Mouse (Mus musculus) embryo, embryonic 11.5 days (tissue): ENCODE results near the gene Glp2r.

ENCODE experiments used
- DNase-seq: peaks from one replicate; pipeline ENCODE4 v3.0.0-alpha.2; 2012; ENCODE audit warnings: low read depth, low spot score

Glp2r gene

GRCm38 (mm10) chr11:67771053-67771452 lies at the start of gene Glp2r:
TSS of gene Glp2r (minus strand) at chr11:67771153.
- no peak for DNase-seq

GRCm38 (mm10) chr11:67820221-67820620 lies 49.3 kb upstream of the Glp2r start:
- peak; percentile 42 for DNase-seq

GRCm38 (mm10) chr11:67819604-67820003 lies 48.7 kb upstream of the Glp2r start:
- peak; percentile 36 for DNase-seq

- DNase-seq, result no peak
Observed at GRCm38 (mm10) chr11:67811535-67811934, 40.6 kb upstream of the Glp2r start.

- DNase-seq, result no peak
Observed at GRCm38 (mm10) chr11:67808051-67808450, 37.1 kb upstream of the Glp2r start.

GRCm38 (mm10) chr11:67806832-67807597 lies 36.1 kb upstream of the Glp2r start:
- no peak for DNase-seq

- no peak for DNase-seq
Observed at GRCm38 (mm10) chr11:67805538-67805937, 34.6 kb upstream of the Glp2r start.

- DNase-seq, result no peak
Observed at GRCm38 (mm10) chr11:67801169-67801568, 30.2 kb upstream of the Glp2r start.

GRCm38 (mm10) chr11:67800130-67800723 lies 29.3 kb upstream of the Glp2r start:
- DNase-seq, result no peak

GRCm38 (mm10) chr11:67797931-67798330 lies 27.0 kb upstream of the Glp2r start, which contains the start of gene Dhrs7c:
TSS of gene Dhrs7c (plus strand) at chr11:67798187.
- DNase-seq, result no peak

- DNase-seq, result no peak
Observed at GRCm38 (mm10) chr11:67790182-67790581, 19.2 kb upstream of the Glp2r start.

- no peak for DNase-seq
Observed at GRCm38 (mm10) chr11:67774379-67774778, 3.4 kb upstream of the Glp2r start, which contains the start of gene Gsg1l2. TSS of gene Gsg1l2 (plus strand) at chr11:67774608.

- DNase-seq, result peak; percentile 48
Observed at GRCm38 (mm10) chr11:67772577-67772976, 1.6 kb upstream of the Glp2r start.

- no peak for DNase-seq
Observed at GRCm38 (mm10) chr11:67771691-67772090, 738 bp upstream of the Glp2r start.

GRCm38 (mm10) chr11:67757373-67758167 lies 13.4 kb downstream of the Glp2r start:
- DNase-seq, result no peak

- no peak for DNase-seq
Observed at GRCm38 (mm10) chr11:67756287-67756686, 14.7 kb downstream of the Glp2r start.

- DNase-seq, result no peak
Observed at GRCm38 (mm10) chr11:67741569-67741968, 29.4 kb downstream of the Glp2r start.

GRCm38 (mm10) chr11:67738846-67739490 lies 32.0 kb downstream of the Glp2r start:
- DNase-seq, result no peak

- no peak for DNase-seq
Observed at GRCm38 (mm10) chr11:67738345-67738744, 32.6 kb downstream of the Glp2r start.

- no peak for DNase-seq
Observed at GRCm38 (mm10) chr11:67734597-67734996, 36.4 kb downstream of the Glp2r start.

- no peak for DNase-seq
Observed at GRCm38 (mm10) chr11:67733726-67734125, 37.2 kb downstream of the Glp2r start.

- no peak for DNase-seq
Observed at GRCm38 (mm10) chr11:67731056-67731455, 39.9 kb downstream of the Glp2r start.
